Mouse (Mus musculus): Measurements from ENCODE around the gene Dusp10.

DNA sequence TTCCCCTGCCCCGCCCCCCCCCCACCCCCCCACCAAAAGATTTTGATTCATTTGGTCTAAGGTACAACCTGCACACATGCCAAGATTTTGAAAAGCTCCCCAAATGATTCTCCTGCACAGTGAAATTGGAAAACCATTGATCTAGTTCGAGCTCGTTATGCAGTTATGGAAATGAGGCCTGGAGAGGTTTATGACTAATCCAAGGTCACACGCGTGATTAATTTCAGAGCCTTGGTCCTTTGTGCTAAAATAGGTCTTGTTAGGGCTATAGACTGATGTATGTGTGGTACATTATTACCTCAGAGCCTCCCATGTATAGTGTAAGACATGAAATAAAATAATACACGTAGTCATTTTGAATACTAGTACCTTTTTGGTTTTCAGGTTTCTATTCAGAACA, 30.3 kb downstream of the Dusp10 start:
- TF ChIP-seq CTCF (IDR thresholded peaks at IDR 0.05) (no peak), EP300 (IDR thresholded peaks at IDR 0.05; ENCODE audit: insufficient read depth, low read depth, low read length) (no peak)
